Mouse (Mus musculus): ENCODE measurements around the gene Nfe2l1. TPM values are rescaled to one million over a fixed set of nuclear protein-coding genes. Genes with fewer than 3 reads are reported as not detected.
A peak's percentile ranks its signal among the peaks of the same experiment; 100 is the strongest.

The Nfe2l1 gene
- total RNA-seq, 2 experiments from 2014 or later: 183 to 193 TPM

DNA sequence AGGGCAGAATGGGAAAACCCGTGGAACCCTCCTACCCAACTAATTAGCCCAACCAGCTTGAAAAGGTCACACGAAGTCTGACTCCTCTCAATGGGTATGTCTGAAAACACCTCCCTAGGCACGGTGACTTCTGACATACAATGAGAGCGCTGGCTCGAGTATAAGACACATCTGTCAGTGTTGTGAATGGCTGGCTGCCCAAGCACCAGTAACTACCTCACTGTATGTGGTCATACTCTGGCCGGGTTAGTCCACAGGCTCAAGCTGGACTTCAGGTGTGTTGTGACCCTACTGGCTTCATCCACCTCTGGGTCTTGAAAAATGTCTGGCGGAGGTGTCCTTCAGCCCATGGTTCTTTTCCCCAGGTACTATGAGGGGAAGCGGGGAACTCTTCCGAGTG is 18.9 kb upstream of the Nfe2l1 start:
- no peak for DNase-seq (ENCODE audit: low spot score in 2 of 2)

DNA sequence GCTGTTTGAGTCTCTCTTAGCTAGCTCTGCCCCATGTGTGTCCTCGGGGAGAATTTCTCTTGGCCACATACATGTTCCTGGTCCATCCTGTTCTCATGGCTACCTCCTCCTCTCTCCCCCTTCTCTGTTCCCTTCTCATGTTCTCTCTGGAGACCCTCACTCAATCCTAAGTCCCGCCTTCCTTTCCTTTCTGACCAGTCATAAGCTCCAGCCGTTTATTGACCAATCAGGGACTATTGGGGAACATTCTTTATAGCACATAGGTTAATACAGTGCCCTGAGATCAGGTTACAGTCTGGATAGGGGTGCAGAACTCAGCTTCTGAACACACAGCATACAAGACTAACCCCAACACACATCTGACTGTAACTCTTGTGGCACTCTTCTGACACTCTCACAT is 17.5 kb upstream of the Nfe2l1 start:
- DNase-seq (ENCODE audit: low spot score in 2 of 2): no peak

DNA sequence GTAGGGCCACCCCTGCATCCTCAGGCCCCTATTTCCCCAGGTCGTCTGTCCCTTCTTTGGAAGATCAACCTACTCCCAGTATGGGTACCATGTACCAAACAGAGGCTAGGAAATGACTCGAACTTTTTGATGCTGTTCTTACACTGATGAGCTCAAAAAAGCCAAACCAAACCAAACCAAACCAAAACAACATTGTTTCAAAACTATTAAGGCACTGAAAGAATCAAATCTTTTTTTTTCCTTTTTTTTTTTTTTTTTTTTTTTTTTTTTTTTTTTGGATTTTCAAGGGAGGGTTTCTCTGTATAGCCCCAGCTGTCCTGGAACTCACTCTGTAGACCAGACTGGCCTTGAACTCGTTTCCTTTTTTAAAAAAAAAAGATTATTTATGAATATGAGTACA is 13.9 kb upstream of the Nfe2l1 start:
- DNase-seq (ENCODE audit: low spot score in 2 of 2): no peak

DNA sequence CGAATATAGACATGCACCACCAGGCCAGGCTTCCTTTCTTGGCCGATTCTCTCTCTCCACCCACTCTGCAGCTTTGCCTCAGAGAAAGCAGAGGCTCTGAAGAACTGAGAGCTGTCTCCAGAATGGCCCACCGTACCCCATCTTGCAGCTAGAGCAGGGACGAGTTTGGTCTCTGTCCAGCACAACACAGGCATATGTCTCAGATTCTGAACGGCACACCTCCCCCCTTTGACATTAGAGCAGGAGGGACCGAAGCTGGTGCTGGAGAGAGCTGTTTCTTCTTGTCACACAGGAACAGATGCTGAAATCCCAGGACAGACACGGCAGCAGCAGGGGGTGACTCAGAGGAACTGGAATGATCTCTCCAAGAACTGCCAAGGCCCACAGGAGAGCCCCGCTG is 10.5 kb upstream of the Nfe2l1 start:
- no peak for DNase-seq (ENCODE audit: low spot score in 2 of 2)

DNA sequence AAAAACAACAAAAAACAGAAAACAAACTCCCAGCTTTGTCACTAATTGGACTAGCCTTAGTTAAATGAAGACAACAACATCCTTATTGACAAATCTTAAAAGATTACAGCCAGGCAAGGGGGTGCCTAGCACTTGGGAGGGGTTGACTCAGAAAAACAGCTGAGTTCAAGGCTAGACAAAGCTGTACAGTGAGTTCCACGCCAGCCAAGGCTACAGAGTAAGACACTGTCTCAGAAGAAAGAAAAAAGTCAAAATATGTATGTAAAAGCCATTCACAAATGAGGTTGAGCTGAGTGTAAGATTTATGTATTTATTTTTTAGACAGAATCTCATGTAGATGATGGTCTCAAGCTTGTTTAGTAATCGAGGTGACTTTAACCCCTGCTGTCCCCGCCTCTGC is 10.1 kb upstream of the Nfe2l1 start:
- DNase-seq (ENCODE audit: low spot score in 2 of 2): no peak

DNA sequence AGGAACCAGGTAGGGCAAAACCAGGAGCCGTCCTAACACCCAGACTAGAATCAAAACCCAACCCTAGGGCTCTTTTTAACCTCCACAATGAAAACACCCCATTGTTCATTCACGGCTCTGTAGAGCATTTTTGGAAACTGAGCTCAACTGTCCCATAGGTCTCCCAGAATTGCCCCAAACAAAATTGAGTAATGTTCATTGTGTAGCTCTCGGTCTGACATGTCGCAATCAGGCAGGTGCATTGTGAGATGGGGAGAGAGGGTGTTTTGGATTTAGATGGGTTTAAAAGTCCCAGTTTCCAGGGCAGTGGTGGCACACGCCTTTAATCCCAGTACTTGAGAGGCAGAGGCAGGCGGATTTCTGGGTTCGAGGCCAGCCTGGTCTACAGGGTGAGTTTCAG is 9.7 kb upstream of the Nfe2l1 start:
- no peak for DNase-seq (ENCODE audit: low spot score in 2 of 2)

DNA sequence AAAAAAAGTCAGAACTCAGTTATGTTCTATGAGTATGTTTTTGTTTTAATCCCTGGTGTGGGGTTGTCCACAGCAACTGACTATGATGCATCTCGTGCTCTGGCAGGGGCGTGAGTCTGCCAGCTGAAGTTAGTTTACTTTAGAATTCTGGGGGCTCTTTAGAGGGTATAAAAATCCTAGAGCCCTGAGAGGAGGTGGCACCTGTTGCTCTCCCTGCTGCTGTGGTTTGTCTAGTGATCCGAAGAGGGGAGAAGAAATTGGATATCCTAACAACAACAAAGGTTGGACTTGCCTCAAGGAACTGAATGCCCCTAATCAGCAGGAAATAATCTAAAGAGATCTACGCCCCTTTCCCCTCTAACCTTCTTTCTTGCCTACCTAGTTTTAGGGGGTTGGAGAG is 8.6 kb upstream of the Nfe2l1 start:
- no peak for DNase-seq (ENCODE audit: low spot score in 2 of 2)

DNA sequence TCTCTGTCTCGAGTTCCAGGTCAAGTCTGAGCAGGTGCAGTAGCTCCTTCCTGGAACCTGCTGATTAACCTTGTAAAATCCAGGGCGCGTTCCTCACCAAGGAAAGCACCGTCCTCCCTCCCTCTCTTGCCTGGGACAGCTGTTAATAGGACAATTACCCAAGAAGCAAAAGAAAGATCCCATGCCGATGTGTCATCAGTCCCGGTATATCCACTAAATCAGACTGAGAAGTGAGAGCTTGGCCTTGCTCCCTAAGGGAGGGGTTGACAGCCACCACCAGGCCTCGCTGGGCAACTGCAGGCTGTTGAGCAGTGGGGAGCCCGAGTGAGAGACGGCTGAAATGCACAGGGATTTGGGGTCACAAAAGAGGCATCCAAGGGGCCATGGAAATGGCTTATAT is 7.5 kb upstream of the Nfe2l1 start:
- DNase-seq (ENCODE audit: low spot score in 2 of 2): no peak

DNA sequence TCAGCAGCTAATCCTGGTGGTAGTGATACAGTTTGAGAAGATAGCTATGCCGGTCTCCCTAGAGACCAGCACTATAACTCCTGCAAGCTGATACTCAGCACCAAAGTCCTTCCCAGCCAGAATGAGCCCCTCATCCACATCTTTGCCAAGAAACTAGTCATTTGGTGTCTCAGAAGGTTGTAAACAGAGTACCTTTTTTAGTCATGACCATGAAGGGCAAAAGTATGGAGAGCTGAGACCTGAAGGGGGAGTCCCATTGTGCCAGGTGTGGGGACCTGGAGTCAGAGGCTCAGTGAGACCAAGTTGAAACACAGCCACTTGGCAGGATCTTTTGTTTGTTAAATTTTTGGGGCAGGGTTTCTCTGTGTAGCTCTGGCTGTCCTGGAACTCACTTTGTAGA is 4.4 kb upstream of the Nfe2l1 start:
- no peak for DNase-seq (ENCODE audit: low spot score in 2 of 2)

DNA sequence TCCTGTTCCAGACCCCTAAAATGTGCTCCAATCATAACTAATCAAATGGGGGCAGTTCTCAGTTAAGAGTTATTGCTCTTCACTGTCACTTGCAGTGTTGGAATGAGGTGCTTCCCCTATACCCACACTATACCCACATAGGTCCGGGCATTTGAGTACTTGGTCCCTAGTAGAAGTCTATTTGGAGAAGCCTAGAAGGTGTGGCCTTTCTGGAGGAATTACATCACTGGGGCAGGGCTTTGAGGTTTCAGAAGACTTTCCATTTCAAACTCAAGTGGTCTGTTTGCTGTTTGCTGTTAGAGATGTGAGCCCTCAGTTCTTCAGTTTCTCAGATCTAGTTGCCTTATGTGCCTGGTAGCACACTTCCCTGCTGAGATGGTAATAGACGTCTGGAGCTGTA is 3.2 kb upstream of the Nfe2l1 start:
- DNase-seq (ENCODE audit: low spot score in 2 of 2): no peak

DNA sequence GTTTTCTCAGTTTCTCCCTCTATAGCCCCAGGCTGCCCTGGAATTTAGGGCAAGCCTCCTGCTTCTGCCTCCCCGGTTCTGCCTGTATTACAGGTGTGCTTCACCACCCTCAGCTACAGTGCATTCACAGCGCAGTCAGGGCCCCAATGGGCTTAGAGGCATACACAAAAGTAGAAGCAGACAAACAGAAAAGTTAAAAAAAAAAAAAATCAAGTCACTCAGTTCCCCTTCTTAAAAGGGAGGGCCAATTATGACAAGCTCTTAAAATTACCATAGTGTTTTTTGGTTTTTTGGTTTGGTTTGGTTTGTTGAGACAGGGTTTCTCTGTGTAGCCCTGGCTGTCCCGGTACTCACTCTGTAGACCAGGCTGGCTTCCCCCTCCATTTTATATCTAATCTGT is 2.8 kb upstream of the Nfe2l1 start:
- DNase-seq (ENCODE audit: low spot score in 2 of 2): no peak

DNA sequence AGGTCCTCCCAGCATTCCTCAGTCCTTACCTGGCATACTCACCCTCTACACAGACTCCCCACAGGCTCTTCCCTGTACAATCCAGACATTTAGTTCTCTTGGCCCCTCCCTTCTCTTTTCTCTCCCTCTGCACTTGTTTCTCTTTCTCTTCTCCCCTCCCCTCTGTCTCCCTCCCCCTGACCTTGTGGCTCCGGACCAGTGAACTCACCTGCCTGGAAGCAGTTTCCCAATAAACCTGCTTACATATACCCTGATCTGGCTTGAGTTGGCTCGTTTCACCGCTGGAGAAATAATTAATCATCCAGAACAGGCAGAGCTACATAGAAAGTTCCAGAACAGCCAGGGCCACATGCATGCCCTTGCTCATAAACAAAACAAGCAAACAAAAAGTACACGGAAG is 1.7 kb upstream of the Nfe2l1 start:
- DNase-seq (ENCODE audit: low spot score in 2 of 2): no peak

DNA sequence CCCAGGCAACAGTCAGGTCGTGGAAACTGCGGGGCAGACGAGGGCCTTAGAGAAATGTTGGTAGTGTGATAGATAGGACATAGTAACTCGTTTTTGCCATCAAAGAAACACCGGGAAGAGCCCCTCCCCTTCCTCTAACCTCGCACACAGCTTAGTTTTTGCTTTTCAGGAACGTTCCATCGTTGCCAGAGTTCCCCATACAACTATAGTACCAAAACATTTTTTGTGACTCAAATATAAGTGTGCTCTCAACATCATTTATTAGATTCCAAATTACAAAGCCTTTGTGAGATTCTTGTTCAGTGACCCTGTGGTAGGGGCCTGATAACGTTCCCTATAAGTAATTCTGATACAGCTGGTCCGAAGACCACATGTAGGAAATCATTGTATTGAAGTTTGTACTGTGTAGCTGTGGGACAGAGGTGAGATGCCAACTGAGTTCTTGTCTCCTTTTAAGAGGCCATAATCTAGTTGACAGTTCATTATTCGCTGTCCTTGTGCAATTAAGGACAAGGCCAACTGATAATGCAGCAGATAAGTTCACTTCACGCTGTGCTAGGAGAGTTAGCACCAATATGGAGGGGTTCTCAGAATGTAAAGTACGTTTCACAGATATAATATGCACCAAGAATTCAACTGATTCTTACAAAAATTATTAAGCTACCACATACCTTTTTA is 910 bp upstream of the Nfe2l1 start:
- DNase-seq (ENCODE audit: low spot score in 2 of 2): no peak

DNA sequence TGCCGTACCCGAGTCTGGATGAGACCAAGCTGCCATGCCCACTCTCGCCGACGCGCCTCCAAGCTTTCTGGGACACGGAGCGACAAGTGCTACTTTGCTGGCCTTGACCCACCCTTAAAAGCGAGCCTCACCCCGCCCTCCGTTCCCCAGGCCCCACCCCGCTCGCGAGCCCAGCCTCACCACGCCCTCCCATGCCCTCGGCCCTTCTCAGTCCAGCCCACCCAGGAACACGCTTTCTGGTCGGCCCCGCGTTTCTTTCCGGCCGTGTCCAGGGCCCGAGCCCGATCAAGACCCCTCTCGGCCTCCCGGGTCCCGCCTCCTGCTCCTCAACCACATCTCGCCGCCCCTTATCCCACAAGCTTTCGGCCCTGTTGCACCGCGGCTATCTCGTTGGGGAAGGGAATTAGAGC is 360 bp downstream of the Nfe2l1 start:
- DNase-seq (ENCODE audit: low spot score in 2 of 2): peak; percentile 70 to 77

DNA sequence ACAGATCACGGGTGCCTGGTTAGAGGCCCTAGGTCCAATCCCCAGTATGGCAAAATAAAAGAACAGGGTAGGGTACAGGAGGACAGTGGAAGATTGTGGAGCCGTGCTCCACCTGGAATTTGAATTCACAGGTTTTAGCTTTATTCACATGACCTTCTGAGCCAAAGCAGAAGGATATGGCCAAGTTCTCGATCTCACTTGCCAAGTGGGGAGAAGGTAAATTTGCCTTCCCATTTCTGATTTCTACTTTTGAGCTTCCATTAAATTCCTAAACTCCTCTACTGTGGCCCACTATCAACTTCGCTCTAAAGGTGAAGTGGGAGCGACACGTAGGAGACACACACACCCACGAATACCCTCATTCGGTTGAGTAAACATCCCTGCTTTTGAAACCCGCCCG is 887 bp downstream of the Nfe2l1 start:
- DNase-seq (ENCODE audit: low spot score in 2 of 2): no peak

DNA sequence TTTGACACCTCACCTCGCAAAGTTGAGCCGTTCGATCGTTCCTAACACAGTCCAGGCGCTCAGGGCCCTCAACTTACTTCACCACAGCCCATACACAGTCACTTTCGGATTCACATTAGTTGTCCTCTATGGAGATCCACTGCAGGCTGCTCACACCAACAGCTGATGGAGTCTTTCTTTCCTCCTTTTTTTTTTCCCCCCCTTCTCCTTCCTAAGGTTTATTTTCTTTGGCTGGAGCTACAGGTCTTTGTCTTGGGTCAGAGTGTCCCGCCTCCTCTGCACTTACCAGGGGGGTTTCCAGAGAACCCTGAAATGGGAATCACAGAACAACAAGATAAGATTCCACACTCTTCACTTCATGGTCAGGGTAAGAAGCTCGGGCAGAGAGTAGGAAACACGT is 1.9 kb downstream of the Nfe2l1 start:
- DNase-seq (ENCODE audit: low spot score in 2 of 2): no peak

DNA sequence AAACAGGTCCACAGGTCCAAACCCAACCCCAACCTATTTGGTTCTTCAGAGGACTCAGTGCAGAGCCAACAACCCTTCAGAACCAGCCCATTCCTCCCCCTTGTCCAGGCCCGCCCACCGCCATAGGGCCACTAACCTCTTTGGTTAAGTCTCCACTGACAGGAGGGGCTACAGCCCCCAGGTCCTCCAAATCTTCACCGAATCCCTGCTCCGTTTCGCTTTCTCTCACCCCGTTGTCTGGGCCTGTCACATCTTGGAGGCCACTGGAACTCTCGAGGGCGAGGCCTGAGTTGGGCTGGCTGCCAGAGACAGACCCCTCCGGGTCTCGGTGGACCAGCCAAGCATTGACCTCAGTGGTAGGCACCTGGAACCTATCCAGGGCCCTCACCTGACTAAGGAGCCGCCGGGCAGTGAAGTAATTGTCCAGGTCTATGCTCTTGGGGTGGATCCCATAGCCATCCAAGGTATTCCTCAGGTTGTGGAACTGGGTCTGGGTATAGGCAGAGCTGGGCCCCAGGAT is 2.6 kb downstream of the Nfe2l1 start:
- DNase-seq (ENCODE audit: low spot score in 2 of 2): no peak

DNA sequence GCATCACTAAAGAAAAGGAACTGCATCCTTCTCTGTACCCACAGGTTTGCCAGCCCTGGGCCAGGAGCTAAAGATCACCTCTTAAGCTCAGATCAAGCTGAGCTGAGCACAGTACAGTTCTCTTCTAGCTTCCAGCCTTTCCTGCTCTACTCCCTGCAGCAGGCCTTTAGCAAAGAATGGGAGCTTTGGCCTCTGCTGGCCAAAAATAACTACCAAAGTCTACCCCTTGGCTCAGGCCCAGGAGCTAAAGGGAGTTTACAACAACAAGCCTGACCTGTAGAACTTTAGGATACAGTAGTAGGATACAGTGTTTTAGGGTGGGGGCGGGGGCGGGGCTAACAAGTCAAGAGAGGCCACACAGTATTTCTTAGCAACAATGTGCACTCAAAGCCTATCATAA is 3.3 kb downstream of the Nfe2l1 start:
- no peak for DNase-seq (ENCODE audit: low spot score in 2 of 2)

DNA sequence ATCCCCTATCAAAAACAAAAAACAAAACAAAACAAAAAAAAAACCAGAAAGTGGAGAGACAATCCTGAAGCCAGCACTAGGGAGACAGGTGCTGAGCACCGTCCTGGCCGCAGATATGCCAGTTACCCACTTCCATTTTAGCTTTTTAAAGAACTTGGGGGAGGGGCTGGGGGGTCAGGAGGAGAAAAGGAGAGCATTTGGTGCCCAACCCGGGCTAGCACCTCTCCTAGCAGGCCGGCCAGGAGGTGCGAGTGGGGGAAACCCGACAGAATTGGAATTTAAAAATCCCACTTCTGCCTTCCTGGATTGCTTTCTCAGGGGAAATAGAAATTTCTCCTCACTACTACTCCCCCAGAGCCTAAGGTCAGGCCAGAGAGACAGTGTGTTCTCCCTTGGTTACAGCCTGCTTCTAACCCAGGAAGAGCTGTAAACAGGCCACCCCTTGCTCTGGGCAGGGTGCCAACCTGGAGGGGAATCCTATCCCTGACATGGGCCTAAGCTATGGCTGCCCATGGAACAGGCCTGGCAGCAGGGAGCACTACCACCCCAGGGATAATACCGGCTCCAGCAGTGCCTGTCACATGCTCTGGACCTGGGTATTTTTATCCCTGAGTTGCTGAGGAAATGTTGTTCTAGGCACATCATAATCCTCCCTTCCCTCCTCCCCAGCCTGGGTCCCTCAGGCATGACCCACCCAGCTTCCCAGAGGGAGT is 4.8 kb downstream of the Nfe2l1 start:
- DNase-seq (ENCODE audit: low spot score in 2 of 2): peak; percentile 46 to 60

DNA sequence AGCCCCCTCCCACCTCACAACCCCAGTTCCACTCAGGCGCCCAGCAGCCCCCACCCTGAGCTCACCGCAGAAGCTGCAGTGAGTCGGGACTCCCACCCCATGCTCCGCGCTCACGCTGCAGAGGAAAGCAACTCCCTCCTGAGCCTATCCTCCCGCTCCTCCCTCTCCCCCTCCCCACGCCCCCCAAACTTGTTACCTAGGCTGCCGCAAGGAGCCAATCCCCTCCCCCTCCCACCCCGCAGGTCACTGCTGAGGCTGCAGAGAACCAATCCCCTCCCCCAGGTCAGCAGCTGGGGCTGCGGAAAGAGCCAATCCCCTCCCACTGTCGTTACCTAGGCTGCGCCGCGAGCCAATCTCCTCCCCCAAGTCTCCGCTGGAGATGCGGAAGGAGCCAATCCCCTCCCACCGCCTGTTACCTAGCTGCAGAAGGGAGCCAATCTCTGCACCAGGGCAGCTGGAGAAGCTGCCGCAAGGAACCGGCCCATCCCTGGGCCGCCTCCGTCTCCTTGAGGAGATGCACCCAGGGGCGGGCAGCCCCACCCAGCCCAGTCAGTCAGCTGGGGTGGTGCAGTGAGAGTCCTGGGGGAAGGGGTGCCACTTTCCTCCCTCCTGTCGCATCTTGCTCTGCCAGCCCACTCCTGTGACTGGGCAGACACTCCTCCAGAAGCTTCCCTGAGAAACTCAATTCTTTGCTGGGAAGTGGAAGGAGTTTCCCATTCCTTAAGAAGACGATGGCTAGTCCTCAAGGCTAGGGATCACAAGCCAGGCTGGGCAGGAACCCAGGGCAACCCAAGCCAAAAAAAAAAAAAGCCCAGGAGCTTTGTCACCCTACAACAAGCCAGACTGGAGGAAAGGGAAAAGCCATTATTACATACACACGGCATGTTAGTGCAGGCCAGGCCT is 5.6 kb downstream of the Nfe2l1 start:
- peak; percentile 74 to 82 for DNase-seq (ENCODE audit: low spot score in 2 of 2)

DNA sequence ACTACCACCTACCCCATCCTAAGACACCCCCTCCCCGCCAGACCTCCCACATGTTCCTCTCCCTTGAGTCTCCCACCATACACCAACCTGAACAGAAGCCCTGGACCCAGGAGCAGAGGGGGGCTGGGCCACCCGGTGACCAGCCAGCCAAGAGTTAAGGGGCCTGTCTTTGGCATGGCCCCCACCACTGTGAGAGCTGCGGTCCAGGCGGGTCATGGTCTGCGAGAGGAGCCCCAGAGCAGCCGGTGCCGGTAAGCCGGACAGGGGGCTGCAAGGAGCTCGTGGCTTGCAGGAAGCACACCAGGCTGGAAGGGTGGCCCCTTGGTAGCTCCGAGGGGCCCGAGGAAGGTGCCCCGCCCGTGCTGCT is 6.3 kb downstream of the Nfe2l1 start:
- no peak for DNase-seq (ENCODE audit: low spot score in 2 of 2)

Measured in layer of hippocampus, postnatal 10 days (tissue).